Mouse (Mus musculus): ENCODE data around the gene Ankdd1a.

GRCm38 (mm10) chr9:65568787-65569186, 48.8 kb upstream of the Ankdd1a start:
- TF ChIP-seq CTCF (IDR thresholded peaks at IDR 0.05; ENCODE audit: insufficient read depth, low read depth, low read length) = no peak
- TF ChIP-seq POLR2A (IDR thresholded peaks at IDR 0.05; ENCODE audit: insufficient read depth, low read depth, low read length) = no peak
